Mouse (Mus musculus) layer of hippocampus, postnatal 25 days (tissue): ENCODE measurements around the gene Larp7. TPM values are rescaled to one million over a fixed set of nuclear protein-coding genes. Genes with fewer than 3 reads are reported as not detected.

Experiments
- DNase-seq, 2 experiments: peaks; one replicate each; pipeline ENCODE4 v3.0.0; 2022; ENCODE audit warnings: mixed read lengths in 2 of 2, low spot score in 1 of 2; ENCODE audit errors: extremely low spot score in 1 of 2
- microRNA-seq, 2 experiments: library from miRNA; unstranded; fragments of <30 nt; microRNA quantifications; one replicate each; pipeline ENCODE4 v1.2.0; 2021
- total RNA-seq, 2 experiments: library from RNA; stranded (reverse); gene quantifications; 2 replicates each; pipeline ENCODE4 v1.2.3; 2021

The Larp7 gene
- total RNA-seq, 2 experiments from 2014 or later, result 16.0 to 17.4 TPM

DNA sequence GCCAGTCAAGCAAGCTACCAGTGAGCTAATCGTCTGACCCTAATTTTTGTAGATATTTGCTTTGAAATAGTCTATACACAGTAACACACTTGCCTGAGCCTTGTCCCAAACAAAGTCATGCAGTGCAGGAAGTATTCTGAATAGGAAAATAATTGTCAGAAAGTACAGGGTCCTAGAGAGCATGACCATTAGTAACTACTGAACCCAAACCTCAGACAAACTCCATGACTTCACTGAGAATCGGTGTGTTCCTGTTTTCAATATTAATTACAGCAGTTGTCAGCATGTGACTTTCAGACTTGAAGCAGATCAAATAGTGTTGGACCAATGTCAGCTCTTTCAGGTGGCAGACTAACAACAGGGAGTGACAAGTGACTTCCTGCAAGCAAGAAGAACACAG is 39.5 kb downstream of the Larp7 start:
- DNase-seq, result no peak

GRCm38 (mm10) chr3:127512794-127513335 is 40.3 kb downstream of the Larp7 start:
- no peak for DNase-seq

DNA sequence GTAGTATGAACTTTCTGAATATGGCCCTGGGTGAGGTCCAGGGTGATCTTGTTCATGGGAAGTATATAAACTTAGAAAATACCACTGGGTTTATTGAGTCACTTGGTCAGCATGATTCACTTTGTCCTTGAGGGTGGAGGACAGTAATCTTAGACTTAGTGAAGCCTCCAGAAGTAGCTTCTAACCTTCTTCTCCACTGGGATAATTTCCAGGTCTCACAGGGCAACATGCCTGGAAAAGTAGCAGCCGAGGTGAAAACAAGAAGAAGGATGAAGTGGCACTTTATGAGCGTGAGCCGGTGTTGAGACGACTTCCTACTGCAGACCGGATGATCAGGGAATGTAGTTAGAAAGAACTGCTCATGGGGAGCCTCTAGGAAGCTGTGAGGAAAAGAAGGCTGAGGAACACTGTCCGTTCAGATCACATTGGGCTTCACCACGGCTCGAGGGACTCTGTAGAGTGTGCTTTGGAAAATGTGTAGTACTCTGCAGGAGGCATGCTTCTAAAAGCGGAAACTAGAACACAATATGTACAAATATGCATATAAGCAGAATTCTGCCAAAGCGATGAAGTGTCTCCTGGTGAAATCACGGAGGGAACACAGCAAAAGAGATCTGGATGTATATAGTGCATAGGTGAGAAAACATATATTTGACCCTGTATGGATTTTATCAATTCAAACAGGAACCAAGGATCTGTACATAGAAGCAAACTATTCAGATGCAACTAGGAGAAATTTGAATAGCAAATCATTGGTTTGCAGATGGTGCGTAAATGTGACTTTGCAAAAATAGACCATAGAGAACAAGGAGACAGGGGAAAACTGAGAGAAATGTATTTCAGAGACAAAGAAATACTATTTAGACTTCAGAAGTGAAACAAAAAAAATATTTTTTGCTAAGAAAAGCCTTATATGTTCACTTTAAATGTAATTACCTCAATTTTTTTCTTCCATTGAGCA is 41.1 kb downstream of the Larp7 start:
- no peak for DNase-seq

DNA sequence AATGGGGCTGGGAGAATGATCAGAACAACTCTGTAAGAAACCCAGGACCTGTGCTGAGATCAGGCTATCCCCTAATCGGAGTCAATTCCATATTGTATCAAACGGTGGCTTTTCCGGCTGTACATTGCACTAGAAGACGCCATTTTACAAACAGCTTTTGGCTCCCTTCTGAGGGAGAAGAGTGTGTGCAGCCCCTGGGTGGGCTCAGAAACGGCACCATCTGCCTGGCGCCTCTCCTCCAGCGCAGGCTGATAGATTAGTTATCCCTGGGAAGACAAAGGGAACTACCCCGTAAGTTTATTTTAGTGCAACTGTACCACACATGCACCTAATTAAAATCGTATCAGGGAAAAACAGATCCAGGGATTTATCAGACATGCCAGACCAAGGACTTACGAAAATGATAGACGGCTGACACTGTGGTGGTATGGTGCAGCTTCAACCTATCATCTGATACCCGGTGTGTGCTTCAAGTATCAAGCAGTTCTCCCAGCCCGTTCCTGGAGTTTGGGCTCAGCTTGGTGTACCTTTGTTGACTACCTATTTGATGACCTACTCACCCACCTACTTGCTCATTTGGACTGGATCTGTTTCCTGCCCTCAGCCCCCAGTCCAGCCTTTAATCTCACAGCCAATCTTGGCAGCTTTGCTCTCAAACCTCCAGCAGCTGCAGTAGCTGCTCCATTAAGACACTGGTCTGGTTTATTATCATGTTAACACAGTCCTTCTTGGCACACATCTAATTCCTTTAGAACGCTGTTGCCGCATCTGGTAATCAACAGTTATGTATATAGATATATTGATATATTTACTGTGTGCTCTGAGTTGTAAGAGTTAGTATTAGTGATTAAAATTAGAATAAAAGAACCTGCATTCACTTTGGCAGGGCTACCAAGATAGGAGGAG is 45.0 kb downstream of the Larp7 start:
- no peak for DNase-seq

GRCm38 (mm10) chr3:127498742-127499400 is 54.3 kb downstream of the Larp7 start, which contains the start of gene Ank2:
TSS of gene Ank2 (minus strand) at chr3:127499350.
- DNase-seq, result peak; percentile 42 to 44

GRCm38 (mm10) chr3:127498197-127498741 is 54.9 kb downstream of the Larp7 start:
- DNase-seq, result peak in 1 of 2 experiments; percentile 18

GRCm38 (mm10) chr3:127492663-127493062 is 60.5 kb downstream of the Larp7 start:
- no peak for DNase-seq

DNA sequence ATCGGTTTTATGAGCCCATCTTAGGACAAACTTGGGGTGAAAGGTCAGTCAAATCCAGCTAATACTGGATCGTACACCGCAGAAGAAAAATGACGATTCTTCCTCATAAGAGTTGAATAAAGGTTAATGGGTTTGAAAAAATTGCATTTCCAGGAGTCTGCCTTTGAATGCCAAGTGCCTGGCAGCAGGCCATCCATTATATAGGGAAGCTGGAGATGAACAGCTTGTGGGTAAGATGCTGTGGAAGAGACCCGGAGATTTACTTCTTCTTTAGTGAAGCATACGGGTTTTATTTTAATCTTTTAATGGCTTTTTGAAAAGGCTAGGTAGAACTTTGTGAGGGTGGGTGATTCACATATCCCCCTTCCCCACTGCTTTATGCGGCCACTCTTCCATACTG is 65.8 kb downstream of the Larp7 start:
- DNase-seq, result no peak

Small RNA genes lying within 50 kb of the gene (microRNA-seq; reads per million reads assigned to microRNA genes)
- gene Mir302a (0 to 0.18 reads per million in 2 experiments), gene Mir302b (0.18 to 0.40 reads per million in 2 experiments), gene Mir302c (0 reads per million in 2 experiments), gene Mir302d (0 to 0.92 reads per million in 2 experiments), gene Mir367 (0 reads per million in 2 experiments)

Other genes with a start within 250 kb of the Larp7 start
- 100 to 1,000 TPM; 675 to 811 TPM for gene Ank2, start 54.0 kb downstream of the Larp7 start, total RNA-seq
- 1 to 10 TPM; 2.3 to 2.5 TPM for gene Zgrf1, start 140 bp upstream of the Larp7 start, total RNA-seq
- gene Neurog2, start 79.8 kb upstream of the Larp7 start, total RNA-seq, result 1 to 10 TPM; 1.7 TPM
- gene Alpk1, start 227.2 kb upstream of the Larp7 start, total RNA-seq, result 1 to 10 TPM; 6.7 to 9.6 TPM
- 1 to 10 TPM; 6.3 to 6.5 TPM for gene Tifa, start 236.5 kb upstream of the Larp7 start, total RNA-seq